Comparison of ENCODE assay signal across 13 mouse cellular contexts in the genomic region with DNA sequence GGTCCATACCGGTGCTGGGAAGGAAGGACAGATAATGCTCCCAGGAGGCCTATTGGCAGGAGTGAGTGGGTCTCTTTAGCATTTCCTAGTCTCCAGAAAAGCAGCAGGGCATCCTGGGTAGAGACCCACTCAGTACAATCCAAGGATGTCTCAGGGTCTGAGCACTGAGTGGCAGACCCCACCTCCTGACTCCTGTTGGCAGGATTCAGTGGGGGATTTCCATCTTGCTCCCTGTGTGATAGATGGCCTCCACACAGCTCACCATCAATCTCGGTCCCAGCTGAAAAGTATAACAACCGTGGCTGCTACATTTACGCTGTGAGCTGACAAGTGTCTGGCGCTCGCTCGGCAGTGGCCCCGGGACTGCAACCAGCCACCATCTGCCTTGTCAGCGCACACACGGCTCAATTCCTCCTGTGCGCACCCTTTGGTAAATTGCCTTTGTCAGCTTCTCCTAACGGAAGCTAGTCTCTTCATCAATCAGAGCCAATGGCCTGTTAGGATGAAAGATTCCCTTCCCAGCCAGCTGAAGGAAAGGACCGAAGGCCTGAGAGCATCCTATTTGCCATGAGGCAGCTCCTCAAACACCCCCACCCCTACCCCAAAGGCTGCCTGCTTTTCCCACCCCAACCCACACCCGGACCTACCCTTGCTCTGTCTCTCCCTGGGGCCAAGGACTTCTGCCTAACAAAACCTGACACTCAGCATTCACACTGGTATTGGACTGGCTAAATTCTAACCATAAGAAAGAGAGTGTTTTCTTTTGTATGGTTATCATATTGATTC.
A peak's percentile ranks its signal among the peaks of the same experiment; 100 is the strongest.
DNase-seq lines count a peak whose midpoint lies in the region; ATAC-seq and TF ChIP-seq lines count a peak whose summit lies in the region.
"Had no signal": no experiment of that assay in that cellular context is flagged by ENCODE, and none has a peak within 500 bp of the region (broad histone marks: within the 10 kb centered on the region; RNA-seq: fewer than 3 reads in every experiment).

No protein-coding gene starts in this region.

- TF ChIP-seq CTCF in midbrain, postnatal 0 days (IDR thresholded peaks at IDR 0.05): no peak
- TF ChIP-seq CTCF in gastrocnemius, adult 2 months (IDR thresholded peaks at IDR 0.05): no peak

- intact Hi-C loops in gastrocnemius, adult 2 months (cut with DNase I): no loop called here

- H3K4me2 ChIP-seq in midbrain, postnatal 0 days (ENCODE audit: low read depth, low read length, poor library complexity, severe bottlenecking): no peak overlapping the region
- no peak overlapping the region for H3K4me2 ChIP-seq in midbrain, embryonic 14.5 days (ENCODE audit: low read length)
- no peak overlapping the region; the same call in 1 of the 2 replicates for H3K4me2 ChIP-seq in hindbrain, embryonic 12.5 days (replicated peaks)
- H3K4me2 ChIP-seq: stomach, embryonic 15.5 days had no signal

- 73% methylated on average over 14 of the region's 14 CpGs for WGBS in midbrain, postnatal 0 days
- WGBS in midbrain, embryonic 14.5 days: 80% methylated on average over 14 of the region's 14 CpGs
- WGBS in hindbrain, embryonic 12.5 days: 48% methylated on average over 14 of the region's 14 CpGs

- no peaks in the 10 kb centered on the region for H3K36me3 ChIP-seq in midbrain, postnatal 0 days (ENCODE audit: insufficient read depth, low read length)
- no peaks in the 10 kb centered on the region for H3K36me3 ChIP-seq in midbrain, embryonic 14.5 days (ENCODE audit: control insufficient read depth, insufficient read depth, low read length)
- no peaks in the 10 kb centered on the region for H3K36me3 ChIP-seq in hindbrain, embryonic 12.5 days
- H3K36me3 ChIP-seq: stomach, embryonic 15.5 days had no signal

- H3K9ac ChIP-seq in midbrain, postnatal 0 days (replicated peaks; ENCODE audit: low read length, poor library complexity, severe bottlenecking): no peak overlapping the region
- H3K9ac ChIP-seq in midbrain, embryonic 14.5 days (replicated peaks; ENCODE audit: low read length): no peak overlapping the region
- H3K9ac ChIP-seq in hindbrain, embryonic 12.5 days: no peak overlapping the region
- H3K9ac ChIP-seq: liver, embryonic 14.5 days; stomach, embryonic 15.5 days had no signal

- H3K27me3 ChIP-seq in midbrain, postnatal 0 days (ENCODE audit: insufficient read depth, low read length): no peaks in the 10 kb centered on the region
- no peaks in the 10 kb centered on the region for H3K27me3 ChIP-seq in midbrain, embryonic 14.5 days (ENCODE audit: control insufficient read depth, insufficient read depth, low read length)
- H3K27me3 ChIP-seq in hindbrain, embryonic 12.5 days: no peaks in the 10 kb centered on the region
- H3K27me3 ChIP-seq: stomach, embryonic 15.5 days had no signal

- no peaks in the 10 kb centered on the region for H3K9me3 ChIP-seq in midbrain, postnatal 0 days (ENCODE audit: low read length)
- H3K9me3 ChIP-seq in midbrain, embryonic 14.5 days (ENCODE audit: control insufficient read depth, low read length): no peaks in the 10 kb centered on the region
- no peaks in the 10 kb centered on the region for H3K9me3 ChIP-seq in hindbrain, embryonic 12.5 days (replicated peaks)
- H3K9me3 ChIP-seq: stomach, embryonic 15.5 days had no signal

- no peak overlapping the region for H3K27ac ChIP-seq in midbrain, postnatal 0 days (ENCODE audit: low read depth, low read length)
- H3K27ac ChIP-seq in midbrain, embryonic 14.5 days (replicated peaks; ENCODE audit: low read depth, low read length): no peak overlapping the region
- peak overlapping the region; percentile 62 for H3K27ac ChIP-seq in hindbrain, embryonic 12.5 days
- no peak overlapping the region for H3K27ac ChIP-seq in gastrocnemius, adult 2 months
- H3K27ac ChIP-seq: liver, embryonic 14.5 days; stomach, embryonic 15.5 days had no signal

- no peak overlapping the region for H3K4me3 ChIP-seq in midbrain, postnatal 0 days (ENCODE audit: low read depth, low read length)
- no peak overlapping the region for H3K4me3 ChIP-seq in midbrain, embryonic 14.5 days (replicated peaks; ENCODE audit: low read depth, low read length)
- H3K4me3 ChIP-seq in hindbrain, embryonic 12.5 days: no peak overlapping the region
- no peak overlapping the region for H3K4me3 ChIP-seq in gastrocnemius, adult 2 months
- H3K4me3 ChIP-seq: stomach, embryonic 15.5 days had no signal

- ATAC-seq in midbrain, postnatal 0 days (ENCODE audit: low FRiP score): no peak
- no peak for ATAC-seq in midbrain, embryonic 14.5 days (ENCODE audit: low FRiP score, low TSS enrichment)
- ATAC-seq in hindbrain, embryonic 12.5 days (ENCODE audit: low FRiP score): peak; percentile 84

- peak; percentile 70 for DNase-seq in midbrain, postnatal 0 days (ENCODE audit: low spot score)
- no peak for DNase-seq in midbrain, embryonic 14.5 days
- peak; percentile 53 to 76 for DNase-seq in cerebellum, postnatal 10 days
- no peak for DNase-seq in adrenal gland, postnatal 25 days
- DNase-seq in layer of hippocampus, postnatal 10 days (ENCODE audit: low spot score in 2 of 2): no peak
- no peak for DNase-seq in gastrocnemius, adult 2 months
- DNase-seq: adrenal gland, adult 2 months; heart, postnatal 10 days; kidney, adult 18-20 months; right cerebral cortex, postnatal 14 days had no signal

- H3K4me1 ChIP-seq in midbrain, postnatal 0 days (ENCODE audit: insufficient read depth, low read length): no peaks in the 10 kb centered on the region
- 0 out of 2 replicates have a peak, but pooled peaks cover 5% of the 10 kb centered on the region for H3K4me1 ChIP-seq in midbrain, embryonic 14.5 days (ENCODE audit: control insufficient read depth, insufficient read depth, low read length)
- peaks cover 4% of the 10 kb centered on the region for H3K4me1 ChIP-seq in hindbrain, embryonic 12.5 days
- H3K4me1 ChIP-seq: stomach, embryonic 15.5 days had no signal

Comparison
In these comparisons a context has a peak if more than half of its experiments do, and no peak if none do; other contexts are left out.
1. DNase-seq: peak in midbrain, postnatal 0 days (single experiment) and cerebellum, postnatal 10 days (2 of 2); none in midbrain, embryonic 14.5 days (single experiment), adrenal gland, postnatal 25 days (single experiment), layer of hippocampus, postnatal 10 days (0 of 2) and gastrocnemius, adult 2 months (single experiment).